Mouse (Mus musculus) heart, adult 8-10 months (tissue): ENCODE measurements around the gene Elf4. TPM values are rescaled to one million over a fixed set of nuclear protein-coding genes. Genes with fewer than 3 reads are reported as not detected.
"Not testable (repeated sequence)": the region's sequence is repeated elsewhere in the genome, so short reads cannot be mapped to it uniquely, and the experiment has no call there.

Source experiments
- DNase-seq: peaks from one replicate; pipeline ENCODE4 v3.0.0; 2022; ENCODE audit warnings: low spot score
- total RNA-seq, 4 experiments: library from RNA; stranded (reverse); gene quantifications; 2 replicates each; pipeline ENCODE4 v1.2.4; 2022

The Elf4 gene
- total RNA-seq, 4 experiments from 2014 or later: 3.4 to 6.1 (median 4.2) TPM

DNA sequence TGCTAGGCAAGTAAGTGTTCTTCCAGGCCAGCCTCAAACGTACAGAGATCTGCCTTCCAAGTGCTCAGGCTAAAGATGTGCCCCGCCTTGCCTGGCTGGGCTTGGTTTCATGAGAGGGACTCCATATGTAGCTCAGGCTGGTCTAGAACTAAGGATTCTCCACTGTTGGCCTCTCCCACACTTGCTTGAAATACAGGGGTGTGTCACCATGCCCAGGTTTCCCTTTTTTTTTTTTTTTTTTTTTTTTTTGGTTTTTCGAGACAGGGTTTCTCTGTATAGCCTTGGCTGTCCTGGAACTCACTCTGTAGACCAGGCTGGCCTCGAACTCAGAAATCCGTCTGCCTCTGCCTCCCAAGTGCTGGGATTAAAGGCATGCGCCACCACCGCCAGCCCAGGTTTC lies 26.9 kb downstream of the Elf4 start:
- DNase-seq: not testable (repeated sequence)

DNA sequence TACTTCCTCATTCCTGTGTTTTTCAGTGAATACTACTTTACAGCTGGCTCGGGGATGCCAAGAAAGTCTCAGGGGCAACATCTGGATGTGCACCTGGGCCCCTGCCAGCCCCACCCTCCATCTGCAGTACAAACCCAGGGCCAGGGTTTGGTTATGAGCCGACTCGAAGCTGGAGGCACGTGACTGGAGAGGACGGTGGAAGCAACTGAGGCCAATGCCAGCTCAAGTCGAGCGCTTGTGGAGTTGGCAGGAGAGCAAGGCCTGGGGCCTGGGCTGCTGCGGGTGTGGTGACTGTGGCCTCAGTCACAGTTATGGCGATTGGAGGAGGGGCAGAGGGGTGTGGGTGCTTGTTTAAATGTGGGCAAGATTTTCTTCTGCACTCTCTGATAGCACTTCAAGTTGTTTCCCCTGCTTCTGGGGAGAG lies 27.4 kb downstream of the Elf4 start:
- DNase-seq: no peak

DNA sequence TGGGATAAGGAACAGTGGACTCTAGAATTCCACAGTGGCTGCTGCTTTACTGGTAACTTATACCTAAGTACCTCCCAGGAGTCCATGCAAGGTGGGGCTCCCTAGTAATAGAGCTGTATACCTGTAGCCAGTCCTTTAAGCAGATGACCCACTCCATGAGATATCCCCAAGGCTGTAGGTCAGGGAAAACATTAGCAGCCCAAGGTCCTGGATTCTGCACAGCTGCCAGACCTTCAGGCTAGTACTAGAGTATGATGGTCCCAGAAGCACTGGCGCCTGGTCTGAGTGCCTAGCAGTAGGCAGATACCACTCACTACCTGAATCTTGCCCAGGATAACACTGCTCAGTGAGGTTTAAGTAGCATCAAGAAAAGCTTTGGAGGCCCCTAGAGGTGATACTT lies 28.7 kb downstream of the Elf4 start:
- no peak for DNase-seq

DNA sequence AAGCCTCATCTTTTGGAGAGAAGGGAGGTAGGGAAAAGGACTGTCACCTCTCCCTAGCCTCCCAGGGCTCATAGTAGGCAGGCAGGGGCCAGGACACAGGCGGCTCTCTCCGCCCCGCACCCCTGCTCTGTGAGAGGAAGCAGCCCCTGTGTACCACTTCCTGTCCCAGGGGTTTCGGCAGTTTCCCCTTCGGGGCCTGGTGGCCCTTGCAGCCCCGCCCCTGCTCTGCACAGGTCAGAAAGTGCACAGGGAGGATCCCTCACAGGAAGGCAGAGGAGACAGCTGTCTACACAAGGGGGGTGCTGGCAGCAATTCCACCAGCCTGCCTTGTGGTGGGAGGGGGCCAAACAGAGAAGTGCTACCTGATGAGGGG lies 29.4 kb downstream of the Elf4 start:
- DNase-seq: no peak

DNA sequence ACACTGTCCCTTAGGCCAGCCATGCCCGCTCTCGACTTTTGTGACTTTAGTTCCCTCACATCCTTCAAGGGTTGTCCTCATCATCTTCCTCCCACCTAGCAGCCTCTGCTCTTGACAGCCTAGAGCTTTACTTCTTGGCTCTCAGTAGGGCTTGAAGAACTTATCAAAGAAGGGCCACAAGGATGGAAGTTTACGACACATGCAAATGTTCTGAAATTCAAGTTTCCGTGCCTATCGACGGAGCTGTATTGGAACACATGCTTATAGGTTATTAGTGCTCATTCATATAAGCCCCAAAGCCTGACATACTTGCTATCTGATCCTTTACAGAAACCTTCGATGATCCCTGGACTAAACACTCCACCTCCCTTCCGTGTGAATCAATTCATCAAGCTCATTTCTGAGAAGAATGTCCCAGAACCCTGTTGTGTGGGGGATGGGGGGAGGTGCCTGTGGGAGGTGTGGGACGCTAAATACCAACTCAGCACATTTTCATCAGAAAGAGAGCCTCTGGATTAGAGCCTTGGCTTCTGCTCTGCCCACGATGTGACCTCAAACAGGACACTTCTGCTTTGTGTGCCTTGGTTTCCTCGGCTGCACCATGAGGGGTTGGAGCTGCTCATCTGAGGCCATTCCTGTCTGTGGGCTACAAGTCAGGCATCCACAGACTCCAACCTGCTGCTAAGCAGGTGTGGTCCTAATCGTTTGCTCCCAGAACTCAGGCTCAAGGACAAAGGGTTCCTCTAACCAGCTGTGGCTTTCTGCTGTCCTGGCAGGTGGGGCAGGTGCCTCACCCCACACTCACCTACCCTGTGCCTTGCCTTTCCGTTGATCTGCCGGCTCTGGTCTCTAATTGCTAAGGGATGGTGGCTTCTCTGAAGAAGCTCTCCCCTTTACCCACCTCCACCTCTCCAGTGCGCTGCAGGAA lies 30.1 kb downstream of the Elf4 start:
- no peak for DNase-seq

DNA sequence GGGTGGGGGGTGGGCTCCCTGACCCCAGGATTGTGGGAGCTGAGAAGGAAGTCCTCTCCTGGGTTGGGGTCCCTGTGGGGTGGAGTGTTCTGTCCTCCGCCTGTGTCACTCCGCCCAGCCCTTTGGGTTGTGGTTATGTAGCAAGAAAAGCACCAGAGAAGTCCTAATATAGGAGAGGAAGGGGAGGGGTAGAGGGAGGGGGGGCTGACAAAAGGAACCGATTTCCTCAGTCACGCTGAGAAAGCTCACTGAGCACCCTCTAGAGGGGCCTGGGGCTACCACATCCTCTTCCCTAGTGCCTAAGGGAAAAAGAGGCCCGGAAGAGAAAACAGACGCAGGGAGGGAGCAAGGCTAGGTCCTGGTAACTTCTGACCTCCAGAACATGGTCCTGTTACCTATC lies 33.4 kb downstream of the Elf4 start:
- DNase-seq: no peak

DNA sequence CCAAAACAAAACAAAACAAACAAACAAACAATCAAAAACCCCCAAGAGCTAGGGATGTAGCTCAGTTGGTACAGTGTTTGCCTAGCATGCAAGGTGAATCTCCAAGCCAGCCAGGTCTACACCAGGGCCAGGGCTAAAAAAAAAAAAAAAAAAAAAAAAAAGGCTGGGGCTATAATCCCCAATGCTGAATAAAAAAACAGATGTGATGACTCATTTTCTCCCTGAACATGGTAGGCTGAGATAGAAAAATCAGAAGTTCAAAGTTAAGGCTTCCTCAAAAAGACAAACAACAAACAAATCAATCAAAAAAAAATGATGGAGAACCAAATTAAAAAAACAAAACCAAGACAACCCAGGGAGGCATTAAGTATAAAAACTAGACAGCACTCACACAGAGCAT lies 33.8 kb downstream of the Elf4 start:
- no peak for DNase-seq

DNA sequence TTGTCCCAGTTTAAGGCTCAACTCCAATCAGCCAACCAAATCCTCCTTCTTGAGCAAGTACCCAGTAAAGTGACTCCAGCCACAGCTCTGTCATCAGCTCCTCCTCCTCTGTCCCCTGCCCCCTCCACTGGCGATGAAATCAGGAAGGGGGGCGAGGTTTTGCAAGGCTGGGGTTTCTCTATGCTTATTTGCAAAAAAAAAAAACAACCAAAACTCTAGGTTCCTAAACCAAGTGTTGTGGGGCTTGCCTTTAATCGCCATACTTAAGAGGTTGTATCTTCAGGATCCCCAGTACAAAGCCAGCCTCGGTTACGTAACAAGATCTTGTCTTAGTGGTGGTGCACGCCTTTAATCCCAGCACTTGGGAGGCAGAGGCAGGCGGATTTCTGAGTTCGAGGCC lies 34.3 kb downstream of the Elf4 start:
- no peak for DNase-seq

DNA sequence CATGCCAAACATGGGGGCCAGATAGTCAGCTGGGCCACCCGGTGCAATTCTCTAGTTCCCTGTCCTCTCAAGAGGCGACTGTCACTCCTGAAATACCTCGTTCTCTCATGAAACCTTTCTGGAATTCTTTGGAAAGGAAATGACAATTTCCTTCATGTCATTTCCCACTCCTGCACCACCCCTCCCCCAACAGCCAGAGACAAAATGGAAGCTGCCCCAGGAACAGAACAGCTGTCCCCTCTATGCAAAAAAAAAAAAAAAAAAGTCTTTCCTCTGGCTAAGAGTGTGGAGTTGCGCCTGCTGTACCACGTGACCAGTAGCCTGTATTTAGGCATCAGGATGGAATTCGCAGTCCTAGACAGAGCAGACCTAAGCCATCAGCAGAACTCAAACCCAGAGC lies 34.7 kb downstream of the Elf4 start:
- no peak for DNase-seq

DNA sequence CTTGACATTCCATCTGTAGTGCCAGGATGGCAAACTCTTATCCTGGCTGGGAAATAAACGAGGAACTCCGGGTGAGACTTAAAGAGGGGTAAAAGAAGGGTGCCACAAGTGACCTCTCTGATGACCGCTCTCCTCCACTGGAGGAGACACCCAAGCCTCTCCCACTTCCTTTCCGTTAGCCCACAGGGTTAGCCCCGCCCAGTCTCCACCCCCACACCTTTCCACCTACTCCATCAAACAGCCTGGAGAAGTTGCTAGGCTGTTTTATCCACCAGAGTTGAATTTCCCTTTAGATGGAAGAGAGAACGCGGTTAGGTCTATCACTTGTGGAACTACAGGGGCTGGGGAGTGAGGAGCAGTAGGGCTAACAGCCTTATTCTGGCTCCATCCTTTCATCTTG lies 37.7 kb downstream of the Elf4 start:
- no peak for DNase-seq

DNA sequence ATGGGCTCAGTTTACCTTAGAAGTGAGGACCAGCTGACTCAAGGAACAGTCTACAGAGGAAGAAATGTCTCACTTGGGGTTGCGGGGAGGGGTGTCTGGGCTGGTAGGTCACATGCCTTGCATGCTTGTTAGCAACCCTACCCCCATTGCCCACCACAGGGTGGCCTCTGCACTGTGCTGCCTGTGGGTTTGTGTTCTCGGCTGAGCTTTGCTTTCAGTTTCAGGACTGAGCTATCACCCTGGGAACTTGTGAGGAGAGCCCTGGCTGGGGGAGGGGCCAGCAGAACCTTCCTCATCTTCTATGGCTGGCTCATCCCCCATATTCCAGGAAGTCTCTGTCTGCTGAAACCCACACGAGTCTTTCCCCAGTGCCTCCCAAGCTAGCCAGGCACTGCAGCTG lies 38.3 kb downstream of the Elf4 start:
- no peak for DNase-seq

DNA sequence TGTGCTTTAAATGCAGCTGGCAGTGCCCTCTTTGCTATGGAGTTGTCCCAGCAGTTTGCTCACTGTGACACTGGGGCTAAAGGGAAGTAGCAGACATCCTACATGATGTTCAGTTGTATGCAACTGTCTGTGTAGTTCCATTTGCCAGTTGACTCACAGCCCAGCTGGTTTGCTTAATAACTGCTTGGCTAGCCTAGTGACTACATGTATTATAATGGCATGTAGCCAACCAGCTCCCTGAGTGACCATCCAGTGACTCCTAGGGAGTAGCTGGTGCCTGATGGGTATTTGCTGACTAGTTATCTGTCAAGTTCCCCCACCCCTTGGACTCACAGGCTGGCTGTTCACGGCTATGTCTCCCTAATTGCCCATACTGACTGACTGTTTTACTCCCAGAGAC lies 39.3 kb downstream of the Elf4 start:
- no peak for DNase-seq

DNA sequence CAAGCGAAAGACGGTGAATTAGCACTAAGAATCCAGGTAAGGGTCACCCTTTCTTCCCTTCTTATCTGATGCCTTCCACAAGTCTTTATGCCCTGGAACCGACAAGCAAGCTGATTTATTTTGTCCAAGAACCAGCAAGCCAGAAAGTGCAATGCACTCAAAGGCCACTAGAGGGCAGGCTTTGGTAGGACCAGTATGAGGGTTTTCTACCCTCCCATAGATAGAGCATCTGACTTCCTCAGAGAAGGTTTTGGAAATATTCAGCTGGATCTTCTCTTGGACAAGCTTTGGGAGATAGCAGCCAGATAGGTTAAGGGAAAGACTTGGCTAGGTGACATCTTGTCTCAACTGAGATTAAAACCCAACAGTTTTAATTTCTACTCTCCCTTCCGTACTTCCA lies 39.9 kb downstream of the Elf4 start:
- DNase-seq: peak; percentile 78

DNA sequence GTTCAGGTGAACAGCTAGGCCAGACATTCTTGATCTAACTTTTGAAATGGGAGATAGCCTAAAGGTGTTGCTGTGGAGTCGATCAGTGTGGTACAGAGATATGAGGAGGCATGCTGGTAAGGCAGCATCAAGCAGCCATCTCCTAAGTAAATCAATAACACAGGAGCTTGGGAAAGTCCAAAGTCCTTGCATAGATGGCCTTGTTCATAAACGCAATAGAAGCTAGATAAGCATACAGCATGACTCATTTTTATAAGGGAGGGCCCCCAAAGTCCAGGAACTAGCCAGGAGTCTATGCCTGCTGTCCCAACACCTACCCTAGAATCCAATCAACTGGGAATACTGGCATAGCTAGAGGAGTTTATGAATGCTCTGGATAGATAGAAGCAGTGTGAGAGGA lies 44.5 kb downstream of the Elf4 start:
- DNase-seq: no peak

DNA sequence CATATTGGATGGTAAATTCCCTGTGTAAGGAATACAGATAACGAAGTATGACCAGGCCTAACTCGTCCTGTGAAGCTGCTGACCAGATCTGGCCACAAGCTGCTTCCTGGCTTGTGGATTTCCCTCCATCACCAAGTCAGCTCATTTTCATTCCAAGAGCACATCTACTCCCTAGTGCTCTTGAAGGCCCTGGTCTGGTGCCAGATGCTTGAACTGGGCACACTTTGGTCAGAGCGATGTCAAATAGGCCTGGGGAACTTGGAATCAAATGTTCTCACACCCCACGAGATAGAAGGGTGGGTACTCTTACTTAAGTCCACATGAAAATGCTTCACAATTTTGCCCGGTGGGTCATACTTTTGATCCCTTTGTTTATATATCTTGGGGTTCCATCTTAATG lies 48.6 kb downstream of the Elf4 start:
- no peak for DNase-seq

DNA sequence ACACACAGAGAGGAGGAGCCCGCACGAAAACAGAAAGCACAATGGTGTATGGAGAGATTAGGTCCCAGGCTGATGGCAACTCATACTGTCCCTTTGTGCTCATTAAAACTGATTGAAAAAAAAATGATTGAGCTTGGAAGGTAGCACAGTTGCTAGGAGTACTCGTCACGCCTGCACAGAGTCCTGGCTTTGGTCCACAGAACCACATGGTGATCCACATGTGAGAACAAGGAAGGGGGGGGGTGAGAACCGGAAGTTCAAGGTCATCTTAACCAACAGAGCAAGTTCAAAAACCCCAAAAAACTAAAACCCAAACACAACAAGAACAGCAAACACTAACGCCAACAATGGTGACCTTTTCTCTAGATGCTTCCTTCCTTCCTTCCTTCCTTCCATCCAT lies 50.3 kb downstream of the Elf4 start:
- DNase-seq: no peak

DNA sequence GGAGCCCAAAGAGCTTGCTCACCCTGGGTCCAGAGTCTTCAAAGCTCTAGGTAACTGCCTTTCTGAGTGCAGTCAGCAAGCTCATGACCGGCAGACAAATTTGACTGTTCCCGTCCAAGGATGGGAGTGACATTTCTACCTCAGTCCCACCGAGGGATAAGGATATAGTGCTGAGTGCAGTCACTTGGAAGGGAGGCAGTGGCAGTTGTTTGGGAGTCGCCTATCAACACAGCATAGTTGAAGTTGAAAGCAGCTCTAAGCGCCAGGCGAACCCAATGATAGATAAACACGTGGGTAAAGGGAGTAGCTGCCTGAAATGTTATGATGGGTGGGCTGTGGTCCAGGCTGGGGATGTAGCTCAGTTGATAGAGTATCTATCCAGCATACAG lies 52.5 kb downstream of the Elf4 start:
- no peak for DNase-seq

DNA sequence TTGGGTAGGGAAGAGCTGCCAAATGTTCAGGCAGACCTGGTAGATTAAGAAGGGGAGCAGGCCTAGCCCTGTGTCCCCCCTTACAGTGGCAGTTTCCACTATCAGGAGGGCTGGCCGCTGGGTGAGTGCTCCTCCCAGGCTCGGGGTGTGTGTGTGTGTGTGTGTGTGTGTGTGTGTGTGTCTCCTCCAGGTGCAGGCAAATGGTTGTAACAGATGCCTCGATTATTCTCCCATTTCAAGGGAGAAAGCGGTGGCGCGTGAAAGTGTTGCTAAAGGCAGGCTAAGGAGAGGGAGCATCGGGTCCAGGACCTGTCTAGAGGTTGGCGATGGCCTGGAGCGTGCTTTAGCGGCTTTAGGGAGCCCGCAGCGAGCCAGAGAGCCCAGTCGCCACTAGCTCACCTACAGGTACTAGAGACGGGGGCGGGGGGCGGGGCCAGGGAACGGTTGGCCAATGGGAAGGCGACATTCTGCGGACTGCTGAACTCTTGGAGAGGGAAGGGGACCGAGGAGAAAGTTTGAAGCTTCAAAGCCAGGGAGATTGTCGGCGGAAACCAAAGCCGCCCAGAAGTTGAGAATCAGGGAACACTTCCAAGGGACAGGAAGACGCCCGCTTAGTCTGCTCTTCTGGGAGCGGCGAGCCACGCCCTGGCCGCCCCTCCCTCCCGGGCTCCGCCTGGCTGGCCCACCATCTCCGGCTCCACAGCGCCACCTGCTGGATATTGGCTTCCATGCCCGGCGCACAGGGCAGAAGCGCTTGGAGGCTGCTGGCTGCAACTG lies 53.1 kb downstream of the Elf4 start:
- peak; percentile 81 for DNase-seq

DNA sequence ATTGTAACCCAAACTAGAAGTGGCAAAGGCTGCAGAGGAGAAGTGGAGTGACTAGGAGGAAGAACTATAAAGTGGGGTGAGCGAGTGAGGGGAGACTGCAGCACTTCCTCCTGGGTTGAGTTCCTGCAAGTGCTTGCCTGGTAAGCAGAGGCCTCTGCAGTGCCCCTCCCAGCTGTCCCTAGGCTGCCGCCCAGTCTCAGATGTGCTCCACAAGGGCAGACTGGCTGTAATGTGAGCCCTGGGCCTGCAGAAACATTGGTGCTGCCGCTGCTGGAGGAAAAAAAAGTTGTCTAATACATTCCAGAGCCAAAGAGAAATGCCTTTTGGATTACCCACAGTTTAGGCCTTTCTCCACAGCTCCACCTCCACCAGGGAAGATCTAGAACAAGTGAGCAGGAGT lies 57.8 kb downstream of the Elf4 start:
- no peak for DNase-seq

DNA sequence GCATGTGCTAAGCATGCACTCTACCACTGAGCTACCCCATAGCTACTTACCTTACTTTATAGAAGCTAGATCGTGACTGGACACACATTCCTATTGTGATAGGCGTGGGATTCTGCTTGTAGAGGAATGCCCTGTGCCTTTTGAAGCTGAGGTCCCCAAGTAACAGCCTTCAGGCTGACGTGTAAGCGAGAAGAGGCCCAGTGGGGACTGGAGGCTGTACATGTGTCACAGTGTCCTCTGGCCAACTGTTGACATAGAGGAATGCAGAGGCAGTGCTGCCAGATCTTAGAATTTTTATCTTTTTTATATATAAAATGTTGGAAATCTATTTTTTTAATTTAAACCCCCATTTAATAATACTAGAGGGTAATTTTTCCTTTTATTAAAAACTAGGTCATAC lies 62.9 kb downstream of the Elf4 start:
- DNase-seq: no peak

DNA sequence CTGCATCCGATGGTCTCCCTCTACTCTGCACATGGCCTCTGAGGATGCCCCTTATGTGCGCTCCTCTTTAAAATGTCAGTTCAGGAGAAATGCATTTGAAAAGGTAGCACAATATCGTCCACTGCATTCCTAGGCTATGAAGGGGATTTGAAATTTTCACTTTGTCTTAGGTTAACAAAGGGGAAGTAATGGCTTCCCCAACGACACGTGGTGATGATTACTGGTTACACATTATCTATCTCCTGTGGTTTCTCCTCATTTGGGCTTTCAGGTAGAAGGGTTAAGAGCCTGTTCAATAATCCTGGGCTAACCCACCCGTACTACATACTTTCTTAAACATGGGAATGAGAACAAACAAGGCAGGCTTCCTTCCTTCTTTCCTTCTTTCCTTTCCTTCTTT lies 73.6 kb downstream of the Elf4 start:
- DNase-seq: no peak

DNA sequence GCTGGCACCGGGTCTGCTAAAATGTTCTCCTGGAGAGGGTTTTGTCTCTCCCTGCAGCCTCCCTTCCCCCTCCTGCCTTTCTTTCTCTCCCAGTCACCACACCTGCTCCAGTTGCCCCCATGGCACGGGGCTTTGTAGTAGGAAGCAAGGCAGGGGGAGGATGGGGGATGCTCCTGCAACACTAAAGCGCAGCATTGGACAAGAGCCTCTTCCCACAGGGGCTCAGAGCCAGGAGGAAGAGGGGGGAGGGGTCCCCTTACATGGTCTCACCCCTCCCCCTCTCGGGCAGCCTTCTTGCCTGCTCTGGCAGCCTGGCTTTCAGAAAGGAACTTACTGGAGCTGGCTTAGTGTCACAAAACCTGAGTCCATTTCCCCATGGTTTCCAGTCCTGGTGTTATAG lies 77.0 kb downstream of the Elf4 start:
- no peak for DNase-seq

DNA sequence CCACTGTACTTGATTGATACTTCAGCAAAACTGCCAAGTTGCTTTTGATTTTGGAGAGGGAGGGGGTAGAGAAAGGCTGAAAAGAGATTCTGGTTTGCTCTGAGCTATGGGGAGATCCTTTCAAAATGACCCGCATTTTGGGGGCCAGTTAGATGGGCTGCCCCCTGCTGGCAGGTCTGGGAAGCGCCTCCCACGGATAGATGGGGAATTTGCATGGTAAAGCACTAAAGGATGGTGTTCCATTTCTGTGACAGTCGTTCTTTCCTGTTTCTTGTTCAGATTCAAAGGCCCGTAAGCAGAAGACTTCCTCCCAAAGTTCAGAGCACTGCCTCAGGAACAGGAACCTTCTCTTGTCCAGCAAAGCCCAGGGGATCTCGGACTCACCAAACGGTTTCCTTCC lies 79.3 kb downstream of the Elf4 start:
- peak; percentile 31 for DNase-seq
